Mouse (Mus musculus): Measurements from ENCODE around the gene 1700003E16Rik. TPM values are rescaled to one million over a fixed set of nuclear protein-coding genes. Genes with fewer than 3 reads are reported as not detected.
A peak's percentile ranks its signal among the peaks of the same experiment; 100 is the strongest.
"Not testable (repeated sequence)": the region's sequence is repeated elsewhere in the genome, so short reads cannot be mapped to it uniquely, and the experiment has no call there.

Gene 1700003E16Rik
- total RNA-seq, 2 experiments from 2014 or later = 0.26 TPM; not detected in 1

GRCm38 (mm10) chr6:83151721-83152120 is 4.5 kb upstream of the 1700003E16Rik start:
- DNase-seq = no peak
- intact Hi-C loops (cut with DNase I) = no loop called here

DNA sequence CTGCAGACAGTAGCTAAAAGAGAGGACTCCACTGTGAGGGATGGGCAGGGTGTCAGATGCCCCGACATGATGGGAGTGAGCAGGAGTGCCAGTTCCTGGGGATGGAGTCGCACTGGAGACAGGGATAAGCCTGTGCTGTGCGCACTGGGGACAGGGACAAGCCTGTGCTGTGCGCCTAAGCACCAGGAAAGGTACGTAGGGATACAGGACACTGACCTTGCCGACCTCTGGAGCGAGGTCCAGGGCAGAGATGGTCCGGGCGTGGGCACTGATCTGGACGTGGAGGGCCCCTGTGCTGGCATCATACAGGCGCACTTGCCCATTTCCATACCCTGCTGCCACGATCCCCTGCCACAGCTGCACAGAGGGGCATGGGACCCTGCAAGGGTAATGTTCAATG is 3.2 kb upstream of the 1700003E16Rik start:
- intact Hi-C loops (cut with DNase I) = no loop called here
- no peak for DNase-seq

- intact Hi-C loops (cut with DNase I) = no loop called here
- no peak for DNase-seq
These were observed 2.7 kb upstream of the 1700003E16Rik start for GRCm38 (mm10) chr6:83153485-83153884.

DNA sequence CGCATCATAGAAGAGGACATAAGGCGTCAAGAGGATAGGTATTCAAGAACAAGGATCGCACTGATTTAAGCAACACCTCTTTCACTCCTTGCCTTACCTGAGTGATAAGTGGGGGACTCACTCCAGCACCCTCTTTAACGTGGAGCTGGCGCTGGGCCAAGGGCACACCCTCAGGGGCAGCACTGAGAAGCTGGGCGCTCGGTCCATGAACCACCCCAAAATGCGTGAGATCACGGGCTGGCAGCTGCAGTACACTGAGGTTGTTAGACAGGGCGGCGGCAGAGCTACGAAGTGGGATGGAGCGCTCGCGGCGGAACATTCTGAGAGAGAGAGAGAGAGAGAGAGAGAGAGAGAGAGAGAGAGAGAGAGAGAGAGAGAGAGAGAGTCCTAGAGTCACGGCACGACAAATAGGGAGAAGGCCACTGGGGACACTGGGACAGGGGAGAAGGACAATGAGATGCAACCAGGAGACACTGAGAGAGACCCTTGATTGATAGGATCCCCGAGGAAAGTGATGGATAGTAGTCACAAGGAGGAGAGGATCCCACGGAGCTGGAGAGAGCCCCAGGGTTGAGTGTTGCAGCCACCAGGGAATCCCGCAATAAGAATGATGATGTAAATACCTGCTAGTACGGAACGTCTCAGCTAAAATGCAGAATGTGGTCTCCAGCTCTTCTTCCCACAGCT is 509 bp upstream of the 1700003E16Rik start:
- DNase-seq = peak in 1 of 2 experiments; percentile 38
- intact Hi-C loops (cut with DNase I) = loop anchor here (2.0 kb wide), 1 partner anchor 19 kb away; no protein-coding TSS in a partner anchor

GRCm38 (mm10) chr6:83159456-83159855 is 3.3 kb downstream of the 1700003E16Rik start:
- intact Hi-C loops (cut with DNase I) = not testable (repeated sequence)
- peak in 1 of 2 experiments; percentile 60 for DNase-seq

DNA sequence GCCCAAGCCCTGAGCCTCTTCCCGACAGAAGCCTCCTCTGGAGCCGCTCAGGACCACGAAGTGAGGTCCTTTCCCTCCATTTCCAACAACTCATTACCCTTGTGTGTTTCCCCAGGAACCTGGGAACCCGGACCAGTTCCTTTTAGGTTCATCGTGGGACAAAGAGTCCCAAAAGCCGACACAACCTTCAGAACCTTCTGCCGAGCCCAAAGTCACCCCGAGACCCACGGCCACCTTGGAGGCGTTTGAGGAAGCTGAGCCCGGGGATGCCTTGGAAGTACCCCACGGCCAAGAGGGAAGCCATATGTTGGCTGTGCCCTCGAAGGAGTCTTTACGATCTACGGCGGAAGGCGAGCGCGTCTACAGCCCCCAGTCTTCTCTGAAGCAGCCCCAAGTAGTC is 5.2 kb downstream of the 1700003E16Rik start:
- DNase-seq = no peak
- intact Hi-C loops (cut with DNase I) = loop anchor here (2.0 kb wide), 2 partner anchors 45 to 165 kb away; no protein-coding TSS in a partner anchor

DNA sequence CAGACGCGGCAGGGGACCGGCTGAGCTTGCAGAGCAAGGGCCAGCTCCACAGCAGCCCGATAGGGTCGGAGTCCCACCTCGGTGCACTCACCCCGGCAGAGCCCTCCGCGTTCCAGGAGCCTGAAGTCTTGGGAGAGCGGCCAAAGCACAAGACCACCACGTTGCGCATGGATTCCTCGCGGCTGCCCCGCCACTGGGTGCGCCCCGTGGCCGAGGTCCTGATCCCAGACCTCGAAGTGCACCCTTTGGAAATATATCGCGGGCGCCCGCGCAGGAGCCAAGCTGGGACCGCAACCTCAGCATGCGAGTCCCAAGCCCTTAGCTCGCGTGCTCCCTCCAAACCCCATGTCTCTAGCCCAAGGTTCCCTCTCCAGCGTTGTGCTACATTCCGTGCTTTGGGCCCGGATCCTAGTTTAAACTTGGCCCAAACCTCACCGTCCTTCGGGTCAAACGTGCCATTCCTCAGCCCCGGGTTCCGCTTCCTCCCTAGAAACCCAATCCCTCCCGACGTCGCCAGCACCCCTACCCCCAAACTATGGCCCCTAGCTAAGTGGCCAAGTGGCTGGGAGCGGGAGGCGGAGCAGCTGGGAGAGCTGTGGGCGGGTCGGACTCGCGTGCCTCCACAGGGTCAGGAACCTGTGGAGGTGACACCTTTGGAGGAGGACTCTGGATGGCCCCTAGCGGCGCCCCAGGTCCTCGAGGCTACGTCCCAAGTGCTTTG is 5.9 kb downstream of the 1700003E16Rik start:
- DNase-seq = peak; percentile 38 to 49
- intact Hi-C loops (cut with DNase I) = loop anchor here (2.0 kb wide), 2 partner anchors 45 to 165 kb away; no protein-coding TSS in a partner anchor

DNA sequence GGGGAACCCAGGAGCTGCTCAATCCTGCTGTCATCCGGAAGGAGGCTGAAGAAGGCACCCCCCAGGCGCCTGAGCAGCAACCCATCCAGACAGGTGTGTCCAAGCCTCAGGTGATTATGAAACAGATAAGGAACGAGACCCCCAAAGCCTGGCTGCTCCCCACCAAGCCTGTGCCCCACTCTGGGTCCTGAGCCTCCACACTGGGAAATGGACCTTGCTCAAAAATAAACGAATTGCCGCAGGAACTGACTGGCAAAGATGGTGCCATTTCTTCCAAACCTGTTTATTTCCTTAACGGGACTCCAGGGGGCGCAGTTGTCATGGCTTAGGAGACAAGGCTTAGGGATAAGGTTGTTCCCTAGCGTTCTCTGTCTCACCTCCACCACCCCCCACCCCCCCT is 6.5 kb downstream of the 1700003E16Rik start:
- DNase-seq = peak; percentile 61 to 65
- intact Hi-C loops (cut with DNase I) = no loop called here

DNA sequence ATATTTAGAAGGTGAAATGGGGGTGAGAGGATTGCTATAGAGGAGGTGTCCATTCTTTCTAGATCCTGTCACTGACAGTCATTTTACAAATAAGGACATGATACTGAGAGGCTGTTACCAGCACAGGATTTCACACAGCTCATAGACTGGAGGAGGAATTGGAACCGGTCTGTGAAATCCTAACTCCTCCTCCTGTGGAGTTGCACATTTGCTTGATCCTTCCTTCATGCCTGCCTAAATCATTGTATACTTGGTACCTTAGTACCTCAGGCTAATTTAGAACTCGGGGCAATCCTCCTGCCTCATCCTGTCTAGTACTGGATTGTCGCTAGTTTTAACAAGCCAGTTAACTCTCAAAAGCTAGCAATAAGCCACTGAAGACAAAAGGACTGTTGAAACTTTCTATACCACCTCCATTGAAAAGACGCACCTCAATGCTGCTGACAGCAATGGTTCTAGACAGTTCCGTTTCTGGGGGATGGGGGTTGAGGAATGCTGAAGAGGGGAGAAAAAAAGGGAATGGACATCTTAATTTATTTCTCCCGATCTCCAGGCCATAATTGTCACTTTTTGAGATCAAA is 8.9 kb downstream of the 1700003E16Rik start:
- intact Hi-C loops (cut with DNase I) = no loop called here
- no peak for DNase-seq

GRCm38 (mm10) chr6:83165607-83166242 is 9.5 kb downstream of the 1700003E16Rik start, which contains the start of gene Dctn1:
Gene Dctn1, plus strand, starts transcription at chr6:83165920.
- DNase-seq = peak; percentile 96
- intact Hi-C loops (cut with DNase I) = no loop called here

DNA sequence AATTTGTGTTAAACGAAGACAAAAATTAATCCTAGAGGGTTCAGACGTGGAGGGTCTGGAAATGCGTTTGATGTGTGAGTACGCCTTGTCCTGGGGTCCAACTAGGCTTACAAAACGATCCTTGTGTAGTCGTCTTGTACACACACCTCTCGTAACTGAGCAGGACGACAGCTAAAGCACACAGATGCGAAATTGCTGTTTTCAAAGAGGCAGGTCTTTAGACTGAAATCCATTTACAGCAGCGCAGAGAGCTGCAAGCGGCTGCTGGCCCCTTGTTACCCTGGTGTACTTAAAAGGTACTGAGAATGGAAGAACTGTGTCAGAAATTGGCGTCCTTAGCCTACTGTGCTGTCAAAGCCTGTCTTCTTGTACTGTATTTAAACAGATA is 10.0 kb downstream of the 1700003E16Rik start:
- intact Hi-C loops (cut with DNase I) = no loop called here
- no peak for DNase-seq

DNA sequence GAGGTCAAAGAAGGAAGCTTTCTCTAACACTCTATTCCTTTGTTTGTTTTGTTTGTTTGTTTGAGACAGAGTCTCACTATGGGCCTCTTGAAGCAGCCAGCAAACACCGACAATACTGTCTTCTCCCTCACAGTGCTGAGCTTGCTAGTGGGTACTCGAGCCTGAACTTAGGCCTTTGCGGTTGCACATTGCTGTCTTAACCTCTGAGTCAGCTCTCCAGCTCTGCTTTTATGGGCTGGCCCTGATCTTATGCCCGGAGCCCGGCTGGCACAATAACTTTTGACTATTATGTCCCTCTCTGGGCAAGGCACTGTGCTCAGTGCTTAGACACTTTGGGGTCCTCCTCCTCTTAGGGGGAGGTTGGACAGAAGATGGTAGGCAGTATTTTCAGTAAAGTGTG is 13.7 kb downstream of the 1700003E16Rik start:
- intact Hi-C loops (cut with DNase I) = no loop called here

DNA sequence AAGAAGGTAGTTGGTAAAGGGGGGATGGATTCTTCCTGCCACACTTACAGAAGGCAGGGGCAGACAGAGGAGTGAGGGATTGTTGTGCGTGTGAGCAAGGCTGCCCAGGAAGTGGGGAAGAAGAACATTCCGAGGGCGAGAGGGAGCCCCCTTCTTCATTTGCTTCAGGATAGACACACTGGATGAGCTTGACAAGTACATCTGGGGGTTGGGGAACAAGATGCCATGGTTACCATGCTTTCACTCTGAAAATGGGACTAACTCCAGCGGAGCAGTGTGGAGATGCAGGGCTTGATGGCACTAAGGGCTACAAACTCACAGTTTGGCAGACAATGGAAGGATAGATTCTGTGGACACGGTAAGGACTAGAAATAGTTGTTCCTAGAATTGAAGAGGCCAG is 14.9 kb downstream of the 1700003E16Rik start:
- no peak for DNase-seq
- intact Hi-C loops (cut with DNase I) = no loop called here

More for the DNA sequence above, 13.7 kb downstream of the 1700003E16Rik start:
- no peak for DNase-seq

DNA sequence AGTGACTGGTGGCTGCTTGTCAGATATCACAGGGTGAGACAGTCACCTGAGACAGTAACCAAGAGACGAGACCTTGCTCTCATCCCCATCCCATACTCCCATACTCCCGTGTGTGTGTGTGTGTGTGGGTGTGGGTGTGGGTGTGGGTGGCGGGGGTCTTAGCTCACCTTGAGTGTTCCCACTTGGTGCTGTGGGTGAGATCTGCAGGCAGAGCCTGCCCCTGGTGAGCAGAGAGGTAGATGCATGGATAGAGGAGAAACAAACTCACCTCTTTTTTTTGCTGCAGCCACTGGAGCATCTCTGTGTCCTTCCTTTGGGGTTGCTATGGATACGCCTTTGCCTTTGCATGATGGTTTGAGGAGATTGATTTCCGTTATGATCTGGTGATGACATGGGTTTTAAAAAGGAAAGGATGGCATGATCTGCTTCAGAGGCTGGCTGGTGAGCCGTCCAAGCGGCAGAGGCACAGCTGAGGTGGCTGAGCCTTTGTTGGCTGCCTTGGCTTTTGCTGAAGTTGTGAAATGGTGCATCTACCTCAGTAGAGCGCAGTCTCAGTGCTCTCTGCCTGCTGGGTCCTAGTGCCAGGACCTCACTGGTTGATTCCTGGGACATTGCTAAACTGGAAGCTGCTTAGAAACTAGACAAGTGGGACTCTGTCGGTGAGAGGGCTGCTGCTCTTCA is 16.2 kb downstream of the 1700003E16Rik start:
- DNase-seq = no peak

GRCm38 (mm10) chr6:83175996-83176395 is 19.8 kb downstream of the 1700003E16Rik start:
- intact Hi-C loops (cut with DNase I) = no loop called here
- DNase-seq = no peak

More for the DNA sequence above, 16.2 kb downstream of the 1700003E16Rik start:
- intact Hi-C loops (cut with DNase I) = no loop called here

DNA sequence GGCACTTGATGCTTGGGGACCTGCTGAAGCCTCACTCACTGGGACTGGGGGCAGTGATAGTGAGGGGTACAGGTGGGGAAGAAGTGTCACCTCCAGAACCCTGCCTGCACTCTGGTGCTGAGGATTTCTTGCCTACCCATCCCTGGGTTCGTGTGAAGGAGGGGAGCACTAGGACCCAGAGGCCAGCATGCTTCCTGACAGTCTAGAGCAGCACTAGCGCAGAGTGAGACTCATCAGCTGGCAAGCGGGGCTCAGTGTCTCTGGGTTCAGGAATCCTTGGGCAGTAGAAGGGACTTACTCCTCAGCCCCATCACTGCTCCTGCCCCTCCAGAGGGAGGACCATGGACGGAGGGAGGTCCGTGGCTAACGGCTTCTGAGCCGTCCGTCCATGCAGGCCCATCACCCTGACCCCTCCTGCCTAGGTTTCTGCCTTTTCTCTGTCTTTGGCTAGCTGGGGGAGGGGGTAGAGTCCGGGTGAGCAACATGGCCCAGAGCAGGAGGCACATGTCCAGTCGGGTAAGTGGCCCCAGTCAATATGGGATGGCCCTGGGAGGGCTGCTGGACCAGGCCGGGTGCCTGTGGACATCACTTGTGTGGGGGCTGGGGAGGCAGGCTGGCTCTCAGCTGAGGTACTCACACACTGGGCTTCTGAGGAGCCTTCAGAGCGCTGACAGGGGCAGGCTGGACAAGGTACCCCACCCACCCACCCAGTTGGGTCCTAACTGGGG is 23.4 kb downstream of the 1700003E16Rik start:
- DNase-seq = peak in 1 of 2 experiments; percentile 32
- intact Hi-C loops (cut with DNase I) = no loop called here

- intact Hi-C loops (cut with DNase I) = no loop called here
- DNase-seq = no peak
These were observed 24.4 kb downstream of the 1700003E16Rik start for GRCm38 (mm10) chr6:83180605-83181004.

DNA sequence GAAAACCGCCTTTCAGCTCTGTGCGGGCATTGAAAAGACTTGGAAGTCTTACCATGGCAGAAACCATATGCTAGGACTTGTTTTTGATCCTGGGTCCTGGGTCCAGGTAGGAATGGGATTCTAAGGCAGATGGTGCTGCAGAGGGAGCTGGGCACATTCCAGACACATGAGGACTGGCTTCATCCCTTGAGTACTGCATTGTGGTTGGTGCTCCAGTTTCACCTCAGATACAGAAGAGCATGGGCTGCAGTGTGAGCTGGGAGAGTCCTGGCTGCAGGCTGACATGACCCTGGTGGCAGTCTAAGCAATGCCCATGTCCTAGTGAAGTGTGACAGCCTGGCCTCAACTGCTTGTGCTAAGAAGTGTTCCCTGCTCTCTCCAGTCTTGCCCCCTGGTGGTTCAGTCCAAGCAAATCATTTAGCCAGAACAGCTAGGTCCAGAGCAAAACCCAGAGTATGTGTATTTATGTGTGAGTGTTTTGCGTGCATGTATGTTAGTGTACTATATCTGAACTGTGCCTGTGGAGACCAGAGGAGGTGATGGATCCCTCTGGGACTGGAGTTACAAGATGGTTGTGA is 28.7 kb downstream of the 1700003E16Rik start:
- DNase-seq = peak in 1 of 2 experiments; percentile 32
- intact Hi-C loops (cut with DNase I) = no loop called here
